Mouse (Mus musculus): ENCODE results near the gene Zfp385c. TPM values are rescaled to one million over a fixed set of nuclear protein-coding genes. Genes with fewer than 3 reads are reported as not detected.

Zfp385c gene
- not detected for polyA plus RNA-seq (2014; fragmentation: Illumina TruSeq; extraction: RNeasy Lipid Tissue Mini Kit (QIAGEN cat#74804); ENCODE audit: low read depth, low replicate concordance)

GRCm38 (mm10) chr11:100692164-100692616 lies at the start of gene Zfp385c:
TSS of gene Zfp385c (minus strand) at chr11:100692455.

GRCm38 (mm10) chr11:100738066-100738604 lies 45.9 kb upstream of the Zfp385c start, which contains the start of gene Rab5c:
TSS of gene Rab5c (minus strand) at chr11:100738215.

DNA sequence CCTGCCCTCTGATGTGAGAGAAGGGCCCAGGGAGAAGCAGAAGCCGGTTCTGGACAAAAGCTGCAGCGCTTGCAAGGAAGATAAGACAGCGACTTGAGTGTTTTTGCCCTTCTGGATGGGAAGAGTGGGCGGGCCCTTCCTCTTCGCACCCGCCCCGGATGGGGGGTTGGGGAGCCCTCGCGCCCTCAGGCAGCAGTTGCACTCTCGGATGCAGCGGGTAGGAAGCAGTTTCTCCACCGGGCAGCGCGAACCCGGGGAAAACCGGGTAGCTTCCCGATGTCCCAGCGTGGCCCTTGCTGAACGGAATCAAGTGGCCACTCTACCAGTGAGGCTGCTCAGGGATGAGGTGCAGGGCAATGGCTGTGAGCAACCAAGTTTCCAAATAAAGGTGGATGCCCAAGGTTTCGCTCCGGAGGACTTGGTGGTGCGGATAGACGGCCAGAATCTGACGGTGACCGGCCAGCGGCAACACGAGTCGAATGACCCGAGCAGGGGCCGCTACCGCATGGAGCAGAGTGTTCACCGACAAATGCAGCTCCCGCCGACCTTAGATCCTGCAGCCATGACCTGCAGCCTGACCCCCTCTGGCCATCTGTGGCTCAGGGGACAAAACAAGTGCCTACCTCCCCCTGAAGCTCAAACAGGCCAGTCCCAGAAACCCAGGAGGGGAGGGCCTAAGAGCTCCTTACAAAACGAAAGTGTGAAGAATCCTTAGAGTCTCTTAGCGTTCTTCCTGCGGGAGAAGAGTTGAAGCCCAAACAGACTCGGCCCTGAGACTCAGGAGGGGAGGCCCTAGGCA lies 21.7 kb upstream of the Zfp385c start, which contains the start of gene Hspb9:
Gene Hspb9, plus strand, starts transcription at position 116 of the 799 bp plus-strand sequence.

GRCm38 (mm10) chr11:100711783-100712615 lies 19.7 kb upstream of the Zfp385c start, which contains the start of gene Kat2a:
TSS of gene Kat2a (minus strand) at chr11:100712465.

DNA sequence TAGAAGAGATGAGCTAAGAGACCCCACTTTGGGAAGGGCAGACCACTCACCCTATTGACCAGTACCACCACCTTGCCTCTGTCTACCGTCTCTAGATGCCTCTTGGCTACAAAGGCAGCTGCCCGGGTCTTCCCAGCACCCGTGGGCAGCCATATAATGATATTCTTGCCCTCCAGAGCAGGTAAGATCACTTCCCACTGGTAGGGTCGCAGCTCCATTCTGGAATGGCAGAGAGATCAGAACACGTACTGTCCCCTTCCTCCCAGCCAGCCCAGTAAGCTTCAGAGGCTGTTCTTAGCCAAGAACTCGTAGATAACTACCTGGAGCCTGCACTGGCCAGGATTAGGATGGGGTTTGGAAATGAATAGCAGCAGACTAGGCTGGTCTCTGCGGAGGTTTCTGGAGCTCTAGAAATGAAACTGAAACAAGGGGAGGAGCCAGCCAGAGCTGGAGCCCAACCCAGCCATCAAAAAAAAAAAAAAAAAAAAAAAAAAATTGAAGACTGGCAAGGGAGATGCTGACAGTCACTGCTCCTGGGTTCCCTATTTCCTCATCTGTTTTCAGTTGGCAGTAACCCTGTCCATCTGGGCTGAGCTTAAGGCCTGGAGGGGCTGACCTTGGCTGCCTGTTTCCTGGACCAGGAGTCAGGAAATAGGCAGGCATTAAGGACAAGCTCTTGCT lies 11.7 kb upstream of the Zfp385c start, which contains the start of gene Dhx58:
Gene Dhx58, minus strand, starts transcription at position 421 of the 681 bp plus-strand sequence.

DNA sequence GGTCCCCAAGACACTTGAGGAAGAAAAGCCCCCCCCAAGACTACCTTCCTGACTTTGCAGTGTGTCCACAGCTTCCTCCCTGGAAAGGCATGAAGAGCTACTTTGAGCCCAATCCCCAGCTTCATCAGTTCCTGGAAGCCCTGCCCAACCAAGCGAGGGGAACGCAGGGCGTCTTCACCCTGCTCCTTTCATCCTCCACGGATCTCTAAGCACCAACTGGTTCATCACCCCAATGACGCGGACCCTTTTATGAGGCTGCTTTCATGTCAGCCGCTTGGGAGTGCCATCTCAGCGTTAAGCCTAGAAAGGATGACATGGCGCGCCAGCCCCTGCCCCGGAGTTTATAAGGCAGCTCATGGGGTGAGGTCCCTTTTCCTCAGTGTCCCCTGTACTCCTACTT lies 72.3 kb downstream of the Zfp385c start, which contains the start of gene Dnajc7:
Gene Dnajc7, minus strand, starts transcription at position 187 of the 400 bp plus-strand sequence.

DNA sequence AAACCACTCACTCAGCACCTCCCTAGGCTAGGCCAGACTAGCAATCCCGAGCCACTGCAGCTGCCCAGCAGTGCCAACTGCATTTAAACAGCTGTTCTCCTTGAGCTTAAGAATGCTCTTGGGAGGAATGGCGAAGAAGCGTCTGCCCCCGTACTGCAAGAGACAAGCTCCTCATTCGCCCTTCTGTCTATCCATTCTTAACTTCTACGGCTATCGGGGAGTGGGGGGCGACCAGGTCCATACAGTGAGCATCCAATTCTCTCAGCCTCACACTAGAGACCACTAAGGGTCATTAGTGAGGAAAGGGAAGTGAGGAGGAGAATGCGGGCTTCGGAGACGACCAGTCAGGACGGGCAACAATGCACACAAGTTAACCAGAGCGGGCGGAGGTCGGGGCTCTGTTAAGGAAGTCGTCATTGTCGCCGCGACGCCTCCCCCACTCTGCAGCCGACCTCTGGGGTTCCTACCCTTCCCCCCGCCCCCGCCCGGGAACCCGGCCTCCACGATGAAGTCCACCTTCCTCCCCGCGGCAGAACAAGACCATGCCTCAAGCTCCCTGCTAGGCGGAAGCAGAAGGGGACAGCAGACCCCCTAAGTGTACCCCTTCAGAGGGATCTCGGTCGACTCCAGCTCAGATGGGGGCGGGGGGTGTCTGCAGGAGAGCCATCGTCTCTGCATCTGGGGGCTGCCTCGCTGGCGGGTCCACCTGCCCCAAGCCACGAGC lies 73.3 kb downstream of the Zfp385c start, which contains the start of gene Nkiras2:
Gene Nkiras2, plus strand, starts transcription at position 484 of the 724 bp plus-strand sequence.

Other genes starting within 250 kb of the Zfp385c start
- 33.4 TPM for gene Klhl11, start 219.7 kb downstream of the Zfp385c start, polyA plus RNA-seq (2014; fragmentation: Illumina TruSeq; extraction: RNeasy Lipid Tissue Mini Kit (QIAGEN cat#74804); ENCODE audit: low read depth, low replicate concordance)
- 787 TPM for gene Acly, start 164.5 kb downstream of the Zfp385c start, polyA plus RNA-seq (2014; fragmentation: Illumina TruSeq; extraction: RNeasy Lipid Tissue Mini Kit (QIAGEN cat#74804); ENCODE audit: low read depth, low replicate concordance)
- gene Ttc25, start 146.8 kb downstream of the Zfp385c start, polyA plus RNA-seq (2014; fragmentation: Illumina TruSeq; extraction: RNeasy Lipid Tissue Mini Kit (QIAGEN cat#74804); ENCODE audit: low read depth, low replicate concordance): 0.64 TPM
- gene Cnp, start 117.6 kb downstream of the Zfp385c start, polyA plus RNA-seq (2014; fragmentation: Illumina TruSeq; extraction: RNeasy Lipid Tissue Mini Kit (QIAGEN cat#74804); ENCODE audit: low read depth, low replicate concordance): 9.6 TPM
- gene Nkiras2, start 73.2 kb downstream of the Zfp385c start, polyA plus RNA-seq (2014; fragmentation: Illumina TruSeq; extraction: RNeasy Lipid Tissue Mini Kit (QIAGEN cat#74804); ENCODE audit: low read depth, low replicate concordance): 2.7 TPM
- gene Dnajc7, start 72.3 kb downstream of the Zfp385c start, polyA plus RNA-seq (2014; fragmentation: Illumina TruSeq; extraction: RNeasy Lipid Tissue Mini Kit (QIAGEN cat#74804); ENCODE audit: low read depth, low replicate concordance): 169 TPM
- gene Dhx58, start 11.8 kb upstream of the Zfp385c start, polyA plus RNA-seq (2014; fragmentation: Illumina TruSeq; extraction: RNeasy Lipid Tissue Mini Kit (QIAGEN cat#74804); ENCODE audit: low read depth, low replicate concordance): 7.8 TPM
- gene Kat2a, start 20.0 kb upstream of the Zfp385c start, polyA plus RNA-seq (2014; fragmentation: Illumina TruSeq; extraction: RNeasy Lipid Tissue Mini Kit (QIAGEN cat#74804); ENCODE audit: low read depth, low replicate concordance): 3.3 TPM
- not detected for gene Hspb9, start 21.4 kb upstream of the Zfp385c start, polyA plus RNA-seq (2014; fragmentation: Illumina TruSeq; extraction: RNeasy Lipid Tissue Mini Kit (QIAGEN cat#74804); ENCODE audit: low read depth, low replicate concordance)
- gene Rab5c, start 45.8 kb upstream of the Zfp385c start, polyA plus RNA-seq (2014; fragmentation: Illumina TruSeq; extraction: RNeasy Lipid Tissue Mini Kit (QIAGEN cat#74804); ENCODE audit: low read depth, low replicate concordance): 51.3 TPM
- not detected for gene Kcnh4, start 67.5 kb upstream of the Zfp385c start, polyA plus RNA-seq (2014; fragmentation: Illumina TruSeq; extraction: RNeasy Lipid Tissue Mini Kit (QIAGEN cat#74804); ENCODE audit: low read depth, low replicate concordance)
- gene Hcrt, start 70.5 kb upstream of the Zfp385c start, polyA plus RNA-seq (2014; fragmentation: Illumina TruSeq; extraction: RNeasy Lipid Tissue Mini Kit (QIAGEN cat#74804); ENCODE audit: low read depth, low replicate concordance): not detected
- gene Ghdc, start 78.5 kb upstream of the Zfp385c start, polyA plus RNA-seq (2014; fragmentation: Illumina TruSeq; extraction: RNeasy Lipid Tissue Mini Kit (QIAGEN cat#74804); ENCODE audit: low read depth, low replicate concordance): 4.3 TPM
- 11.6 TPM for gene Stat5b, start 158.3 kb upstream of the Zfp385c start, polyA plus RNA-seq (2014; fragmentation: Illumina TruSeq; extraction: RNeasy Lipid Tissue Mini Kit (QIAGEN cat#74804); ENCODE audit: low read depth, low replicate concordance)
- gene Stat5a, start 166.9 kb upstream of the Zfp385c start, polyA plus RNA-seq (2014; fragmentation: Illumina TruSeq; extraction: RNeasy Lipid Tissue Mini Kit (QIAGEN cat#74804); ENCODE audit: low read depth, low replicate concordance): 5.2 TPM
- 18.6 TPM for gene Stat3, start 247.1 kb upstream of the Zfp385c start, polyA plus RNA-seq (2014; fragmentation: Illumina TruSeq; extraction: RNeasy Lipid Tissue Mini Kit (QIAGEN cat#74804); ENCODE audit: low read depth, low replicate concordance)